Mouse (Mus musculus) intestine, embryonic 14.5 days (tissue): ENCODE data around the gene Zcchc3. TPM values are rescaled to one million over a fixed set of nuclear protein-coding genes. Genes with fewer than 3 reads are reported as not detected.
A peak's percentile ranks its signal among the peaks of the same experiment; 100 is the strongest.

ENCODE experiments used
- ATAC-seq: fragments of 200-750 bp; cut with Nextera tagmentation; replicated peaks from 2 replicates; pipeline ENCODE4 v1.8.0; 2017; ENCODE audit warnings: low read depth, moderate number of reproducible peaks, moderate TSS enrichment, moderate library complexity; ENCODE audit not compliant: low FRiP score, low TSS enrichment
- DNase-seq: peaks from one replicate; pipeline ENCODE4 v3.0.0-alpha.2; 2018; ENCODE audit warnings: low spot score
- H3K27ac ChIP-seq: fragments of 300-500 bp; sonication (generic); 2 replicates; pipeline ENCODE4 v1.5.1; 2014; ENCODE audit warnings: low read depth, mild to moderate bottlenecking, control low read depth
- H3K27me3 ChIP-seq: fragments of 300-500 bp; sonication (generic); replicated peaks from 2 replicates; pipeline ENCODE4 v1.6.1; 2014; ENCODE audit warnings: low read length, control low read depth; ENCODE audit not compliant: control insufficient read depth, insufficient read depth
- H3K36me3 ChIP-seq: fragments of 300-500 bp; sonication (generic); 2 replicates; pipeline ENCODE4 v1.6.1; 2014; ENCODE audit warnings: low read length, control low read depth; ENCODE audit not compliant: control insufficient read depth, insufficient read depth
- H3K4me1 ChIP-seq: fragments of 300-500 bp; sonication (generic); replicated peaks from 2 replicates; pipeline ENCODE4 v1.6.1; 2014; ENCODE audit warnings: low read length, control low read depth, mixed read lengths; ENCODE audit not compliant: control insufficient read depth, insufficient read depth
- H3K4me2 ChIP-seq: fragments of 300-500 bp; sonication (generic); 2 replicates; pipeline ENCODE4 v1.6.1; 2014; ENCODE audit warnings: low read length
- H3K4me3 ChIP-seq: fragments of 300-500 bp; sonication (generic); 2 replicates; pipeline ENCODE4 v1.5.1; 2014; ENCODE audit warnings: low read depth, low read length, control low read depth, mixed read lengths
- H3K9ac ChIP-seq: fragments of 300-500 bp; sonication (generic); 2 replicates; pipeline ENCODE4 v1.6.1; 2014; ENCODE audit warnings: mild to moderate bottlenecking, low read length
- H3K9me3 ChIP-seq: fragments of 300-500 bp; sonication (generic); 2 replicates; pipeline ENCODE4 v1.6.1; 2016; ENCODE audit warnings: low read length, control low read depth; ENCODE audit not compliant: control insufficient read depth
- WGBS: fragments of 180-500 bp; shearing (Covaris S2); extraction: QIAGEN DNeasy Blood & Tissue Kit; methylation state at CpG from one replicate; pipeline ENCODE4 v1.1.7; 2014; 5-methylcytosine and 5-hydroxymethylcytosine counted together
- polyA plus RNA-seq: library from polyadenylated mRNA; unstranded; fragments of >200 nt; fragmentation: Nextera tagmentation; extraction: Ambion mirVana; gene quantifications from 2 replicates; pipeline ENCODE4 v1.2.1, GENCODE M21; 2014

Zcchc3 gene
- polyA plus RNA-seq, 1 experiment from 2014 or later = 38.2 TPM

DNA sequence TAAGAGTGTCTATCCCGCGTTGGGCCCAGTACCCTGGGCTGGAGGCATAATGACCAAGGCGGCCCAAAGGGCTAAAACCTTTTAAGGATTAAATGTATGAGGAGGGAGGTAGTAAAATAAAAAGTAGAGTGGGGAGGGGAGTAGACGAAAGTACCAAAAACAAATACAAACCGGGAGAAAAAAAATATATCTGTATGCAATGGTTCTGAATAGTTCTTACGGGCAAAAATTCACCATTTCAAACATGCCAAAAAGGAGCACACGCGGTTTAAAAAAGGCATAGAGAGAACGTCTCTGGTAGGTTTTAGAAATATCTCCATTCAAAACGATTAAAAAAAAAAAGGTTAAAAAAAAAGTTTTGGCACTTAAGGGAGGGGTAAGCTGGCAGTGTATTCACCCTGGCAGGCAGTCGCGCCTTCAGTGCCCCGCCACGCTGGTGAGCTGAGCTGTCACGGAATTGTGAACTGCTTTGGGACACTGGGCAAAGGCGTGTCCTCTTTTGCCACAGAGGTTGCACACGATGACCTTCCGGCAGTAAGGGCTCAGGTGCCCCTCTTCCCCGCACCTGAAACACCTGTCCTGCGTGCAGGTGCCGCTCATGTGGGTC is 1.6 kb downstream of the Zcchc3 start:
- Histone ChIP-seq H3K27me3 (no peaks in the 10 kb centered on the region), H3K36me3 (no peaks in the 10 kb centered on the region), H3K4me1 (peaks cover 37% of the 10 kb centered on the region), H3K4me3 (peak overlapping the region; percentile 96), H3K9ac (peak overlapping the region; percentile 99), H3K27ac (peak overlapping the region; percentile 98), H3K9me3 (peaks cover 8% of the 10 kb centered on the region; the same call in 1 of the 2 replicates), H3K4me2 (peak overlapping the region; percentile 92)
- DNase-seq = no peak
- no peak for ATAC-seq
- WGBS = 2% methylated on average over 21 of the region's 21 CpGs

DNA sequence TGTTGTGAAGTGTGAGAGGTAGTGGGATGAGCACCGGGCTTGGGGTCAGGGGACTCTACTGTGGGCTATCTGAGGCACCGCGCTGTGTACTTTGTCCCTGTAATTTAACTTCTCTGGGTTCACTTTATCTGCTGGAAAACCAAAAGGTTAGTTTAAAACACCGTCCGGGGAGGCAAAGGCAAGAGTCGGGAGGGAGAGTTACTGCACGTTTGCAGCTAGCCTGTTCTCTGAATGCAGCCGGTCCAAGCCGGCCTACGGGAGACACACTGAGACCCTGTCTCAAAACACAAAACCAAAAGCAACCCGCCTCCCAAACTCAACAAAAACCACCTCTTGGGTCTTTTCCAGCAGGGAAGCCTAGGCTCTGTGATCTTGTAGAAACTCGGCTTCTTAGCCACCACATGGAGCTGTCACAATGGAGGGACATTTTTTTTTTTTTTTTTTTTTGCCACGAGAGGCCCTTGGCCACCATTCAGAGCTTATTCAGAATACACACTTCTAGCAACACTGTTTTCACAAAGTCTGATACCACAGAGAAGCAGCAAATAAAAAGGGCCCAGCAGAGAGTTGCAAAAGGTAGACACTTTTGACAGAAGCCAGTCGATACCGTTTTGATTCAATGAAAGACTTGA is 2.2 kb downstream of the Zcchc3 start:
- no peaks in the 10 kb centered on the region for H3K27me3 ChIP-seq
- peak overlapping the region; percentile 92 for H3K4me2 ChIP-seq
- ATAC-seq (no peak), DNase-seq (peak; percentile 69)
- H3K4me3 ChIP-seq = peak overlapping the region; percentile 96
- H3K9me3 ChIP-seq = peaks cover 8% of the 10 kb centered on the region; the same call in 1 of the 2 replicates
- H3K27ac ChIP-seq = peak overlapping the region; percentile 98
- H3K9ac ChIP-seq = peak overlapping the region; percentile 99
- no peaks in the 10 kb centered on the region for H3K36me3 ChIP-seq
- H3K4me1 ChIP-seq = peaks cover 37% of the 10 kb centered on the region
- WGBS = 6% methylated on average over 15 of the region's 15 CpGs

DNA sequence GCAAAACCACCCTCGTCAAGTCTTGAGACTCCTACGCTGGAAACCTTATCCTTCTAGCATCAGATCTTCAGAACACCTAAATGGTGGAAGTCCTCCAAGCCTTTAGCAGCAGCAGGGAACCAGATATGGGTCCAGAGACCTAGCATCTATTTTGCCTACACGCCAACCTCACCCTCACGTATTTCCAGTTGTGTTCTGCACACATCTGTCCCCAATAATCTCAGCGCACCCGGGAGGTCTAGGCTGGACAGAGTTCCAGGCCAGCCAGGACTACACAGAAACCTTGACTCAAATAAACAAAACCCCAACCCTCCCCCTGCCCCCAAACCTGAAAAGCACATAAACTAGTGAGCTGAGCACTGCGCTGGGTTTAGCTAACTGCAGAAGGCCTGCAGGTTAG is 3.4 kb downstream of the Zcchc3 start:
- Histone ChIP-seq H3K27ac (peak overlapping the region; percentile 98), H3K9me3 (peaks cover 8% of the 10 kb centered on the region; the same call in 1 of the 2 replicates), H3K27me3 (no peaks in the 10 kb centered on the region), H3K9ac (peak overlapping the region; percentile 99), H3K4me1 (peaks cover 40% of the 10 kb centered on the region), H3K36me3 (no peaks in the 10 kb centered on the region), H3K4me2 (peak overlapping the region; percentile 92), H3K4me3 (peak overlapping the region; percentile 96)
- 7% methylated on average over 7 of the region's 7 CpGs for WGBS
- no peak for ATAC-seq
- peak; percentile 70 for DNase-seq

DNA sequence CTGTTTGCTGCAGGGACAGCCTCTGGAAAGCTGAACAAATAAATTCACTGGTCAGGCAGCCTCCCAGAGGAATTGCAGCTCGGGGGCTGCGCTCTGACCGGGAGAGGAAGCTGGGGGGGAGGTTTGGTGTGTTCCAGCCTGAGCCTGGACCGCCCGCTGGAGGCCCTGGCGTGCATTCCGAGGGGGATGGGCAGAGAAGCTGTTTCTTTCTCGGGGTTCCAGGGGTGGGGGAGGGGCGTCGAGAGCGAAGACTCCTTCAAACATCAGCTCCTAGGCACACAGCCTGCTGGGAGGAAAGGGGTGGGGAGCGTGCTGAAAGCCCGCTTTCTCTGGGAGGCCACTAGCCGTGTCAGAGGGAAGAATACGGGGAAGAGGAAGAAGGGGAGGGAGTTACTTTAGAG is 3.9 kb downstream of the Zcchc3 start:
- WGBS = under 1% methylated on average over 15 of the region's 15 CpGs
- Histone ChIP-seq H3K27me3 (no peaks in the 10 kb centered on the region), H3K4me3 (peak overlapping the region; percentile 96), H3K4me1 (peaks cover 42% of the 10 kb centered on the region), H3K27ac (peak overlapping the region; percentile 98), H3K36me3 (no peaks in the 10 kb centered on the region), H3K4me2 (peak overlapping the region; percentile 92), H3K9me3 (peaks cover 3% of the 10 kb centered on the region; the same call in 1 of the 2 replicates), H3K9ac (peak overlapping the region; percentile 99)
- DNase-seq = peak; percentile 90
- ATAC-seq = peak; percentile 74

DNA sequence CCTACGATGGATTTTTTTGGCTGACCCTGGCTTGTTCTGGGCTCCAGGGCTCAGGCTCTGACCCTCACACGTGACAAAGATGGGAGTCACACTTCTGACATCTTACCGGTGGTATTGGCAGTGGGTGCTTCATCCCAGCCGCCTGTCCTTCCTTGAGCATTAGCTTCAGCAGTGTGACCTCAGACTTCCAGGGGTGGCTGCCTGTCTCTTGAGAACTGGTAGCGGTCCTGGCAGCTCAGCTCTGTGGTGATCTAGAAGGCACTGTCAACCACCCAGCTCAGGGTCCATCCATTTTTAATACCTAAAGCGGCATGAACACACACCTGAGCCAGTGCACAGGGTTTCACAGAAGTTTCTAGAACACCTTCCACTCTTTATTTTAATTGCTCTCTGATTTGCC is 5.0 kb downstream of the Zcchc3 start:
- Histone ChIP-seq H3K4me2 (no peak overlapping the region), H3K4me1 (peaks cover 40% of the 10 kb centered on the region), H3K36me3 (no peaks in the 10 kb centered on the region), H3K27ac (peak overlapping the region; percentile 98), H3K27me3 (no peaks in the 10 kb centered on the region), H3K4me3 (no peak overlapping the region), H3K9ac (no peak overlapping the region), H3K9me3 (no peaks in the 10 kb centered on the region)
- ATAC-seq (no peak), DNase-seq (no peak)
- 72% methylated on average over 6 of the region's 6 CpGs for WGBS

DNA sequence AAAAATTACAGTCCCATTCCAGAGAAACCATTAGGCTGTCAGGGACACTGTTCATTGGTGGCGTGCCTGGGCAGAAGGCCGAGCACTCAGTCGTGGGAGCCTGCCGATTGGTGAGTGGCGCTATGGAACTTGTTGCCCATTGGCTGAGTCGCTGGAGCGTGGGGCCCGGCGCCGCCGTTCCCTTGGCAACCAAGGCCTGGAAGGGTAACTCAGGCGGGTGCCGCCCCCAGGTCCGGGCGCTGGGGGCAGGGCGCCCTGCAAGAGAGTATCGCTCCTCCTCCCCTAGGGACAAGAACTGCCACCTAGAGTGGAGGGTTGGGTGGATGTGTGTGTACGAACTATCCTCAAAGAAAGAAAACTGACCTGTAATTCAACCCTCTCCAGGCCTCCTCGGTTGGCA is 8.7 kb downstream of the Zcchc3 start:
- H3K27ac ChIP-seq = peak overlapping the region; percentile 70
- peak overlapping the region; percentile 72 for H3K4me2 ChIP-seq
- no peaks in the 10 kb centered on the region for H3K27me3 ChIP-seq
- H3K4me3 ChIP-seq = peak overlapping the region; percentile 37
- H3K9me3 ChIP-seq = no peaks in the 10 kb centered on the region
- ATAC-seq (peak; percentile 90), DNase-seq (peak; percentile 94)
- peaks cover 28% of the 10 kb centered on the region for H3K4me1 ChIP-seq
- under 1% methylated on average over 19 of the region's 19 CpGs for WGBS
- peak overlapping the region; percentile 23 for H3K9ac ChIP-seq
- H3K36me3 ChIP-seq = no peaks in the 10 kb centered on the region

DNA sequence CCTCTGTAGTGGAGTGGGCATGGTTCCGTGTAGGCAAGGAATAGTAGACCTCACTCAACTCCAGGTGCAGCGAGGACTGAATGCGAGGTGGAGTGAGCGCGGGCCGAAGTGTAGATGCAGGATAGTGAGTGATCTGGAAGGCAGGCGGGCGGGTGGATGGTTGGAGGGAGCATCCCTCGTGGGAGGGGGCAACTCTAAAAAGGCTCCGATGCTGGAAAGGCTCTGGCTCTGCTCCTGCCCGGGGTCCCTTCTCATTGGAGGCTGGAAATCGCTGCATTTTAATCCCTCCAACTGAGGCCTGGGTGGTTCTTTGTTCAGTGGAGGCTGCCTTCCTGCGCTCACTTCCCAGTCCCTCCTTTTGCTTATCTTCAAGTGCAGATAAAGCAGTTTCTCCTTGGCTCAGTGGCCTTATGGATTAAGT is 15.7 kb downstream of the Zcchc3 start:
- 2% methylated on average over 13 of the region's 13 CpGs for WGBS
- Histone ChIP-seq H3K27ac (peak overlapping the region; percentile 99), H3K27me3 (no peaks in the 10 kb centered on the region), H3K4me2 (peak overlapping the region; percentile 91), H3K36me3 (peaks cover 10% of the 10 kb centered on the region; the same call in 1 of the 2 replicates), H3K4me1 (peaks cover 18% of the 10 kb centered on the region), H3K9me3 (no peaks in the 10 kb centered on the region), H3K4me3 (peak overlapping the region; percentile 82), H3K9ac (peak overlapping the region; percentile 95)
- ATAC-seq = peak; percentile 3; the same call in 1 of the 2 replicates
- no peak for DNase-seq

DNA sequence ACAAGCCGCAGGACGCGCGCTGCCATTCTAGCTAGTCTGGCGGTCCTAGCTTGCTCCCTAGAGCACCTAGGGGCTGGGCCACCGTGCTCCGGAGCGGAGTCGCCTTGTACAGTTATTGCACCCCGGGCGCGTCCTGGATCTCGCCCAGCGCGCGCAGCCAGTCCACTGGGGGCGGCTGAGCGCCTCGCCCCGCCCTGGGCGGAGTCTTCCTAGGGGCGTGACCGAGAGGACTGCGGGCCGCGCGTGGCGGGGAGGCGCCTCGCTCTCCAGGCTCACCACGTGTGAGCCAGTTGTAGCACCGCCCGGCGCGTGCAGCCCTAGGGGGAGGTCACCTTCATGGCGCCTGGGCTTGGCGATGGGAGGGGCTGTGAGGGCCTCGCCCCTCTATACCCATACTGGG is 16.1 kb downstream of the Zcchc3 start:
- no peaks in the 10 kb centered on the region for H3K27me3 ChIP-seq
- peak; percentile 96 for DNase-seq
- peak overlapping the region; percentile 82 for H3K4me3 ChIP-seq
- peak; percentile 84 for ATAC-seq
- H3K9me3 ChIP-seq = no peaks in the 10 kb centered on the region
- H3K9ac ChIP-seq = peak overlapping the region; percentile 95
- peak overlapping the region; percentile 99 for H3K27ac ChIP-seq
- H3K4me2 ChIP-seq = peak overlapping the region; percentile 91
- peaks cover 15% of the 10 kb centered on the region; the same call in 1 of the 2 replicates for H3K36me3 ChIP-seq
- WGBS = under 1% methylated on average over 38 of the region's 38 CpGs
- H3K4me1 ChIP-seq = peaks cover 22% of the 10 kb centered on the region
